Mouse (Mus musculus) lung, postnatal 0 days (tissue): ENCODE measurements around the gene Josd2.

ENCODE experiments used
- CTCF ChIP-seq: IDR thresholded peaks from 2 replicates; pipeline ENCODE4 v1.5.1; 2016; ENCODE audit warnings: antibody characterized with exemption, mild to moderate bottlenecking
- EP300 ChIP-seq: IDR thresholded peaks from 2 replicates; pipeline ENCODE4 v1.6.1; 2016; ENCODE audit warnings: antibody characterized with exemption, mild to moderate bottlenecking, control low read depth

GRCm38 (mm10) chr7:44470696-44471612, 3.2 kb downstream of the Josd2 start:
- TF ChIP-seq EP300 (no peak), CTCF (no peak)
